Mouse (Mus musculus) cerebellum, postnatal 36 days (tissue): ENCODE measurements at regions not wholly inside any gene's neighbourhood (a gene's known extent, or its start where the extent isn't known, plus 50 kb on each side); places are given as distances from the start of the nearest gene placed in this dataset.
"Not testable (repeated sequence)": the region's sequence is repeated elsewhere in the genome, so short reads cannot be mapped to it uniquely, and the experiment has no call there.

Experiments
- DNase-seq, 2 experiments: peaks; one replicate each; pipeline ENCODE4 v3.0.0; 2021 to 2022; ENCODE audit warnings: mixed read lengths in 2 of 2

DNA sequence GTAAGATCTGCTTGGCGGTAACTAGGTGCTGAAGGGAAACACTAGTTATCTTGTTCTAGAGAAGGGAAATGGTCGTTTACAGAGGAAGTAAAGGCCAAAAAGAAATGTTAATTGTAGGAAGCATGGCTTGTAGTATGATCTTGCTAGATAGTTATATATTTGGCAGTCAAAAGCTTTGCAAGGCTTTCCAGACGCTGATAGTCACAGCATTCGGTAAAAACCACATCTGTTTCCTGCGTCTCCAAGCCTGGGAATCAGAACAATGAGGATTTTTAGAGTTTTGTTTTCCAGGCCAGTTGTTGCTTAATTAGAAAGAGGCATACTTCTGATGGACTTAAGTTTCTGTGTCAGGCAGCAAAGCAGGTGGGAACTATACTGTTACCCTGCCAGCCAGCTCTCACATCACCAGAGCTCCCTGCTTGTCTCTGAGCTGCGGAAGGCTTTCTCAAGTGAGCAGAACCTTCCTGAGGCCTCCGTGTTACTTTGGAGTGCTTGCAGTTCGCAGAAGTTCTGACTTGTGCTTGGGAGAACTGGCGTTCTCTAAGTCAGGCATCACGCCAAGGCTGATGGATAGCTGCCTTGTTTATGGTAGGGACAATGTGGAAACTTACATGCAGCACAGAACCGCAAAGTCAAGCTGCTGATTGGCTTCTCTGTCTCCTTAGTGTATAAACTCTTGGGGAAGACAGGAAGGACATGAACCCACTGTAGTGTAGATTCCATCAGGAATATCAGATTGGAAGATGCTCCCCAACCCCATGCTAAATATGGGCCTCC lies 251.0 kb downstream of the Pros1 start:
- no peak for DNase-seq

- DNase-seq, result no peak
These were observed 262.3 kb downstream of the Pros1 start for GRCm38 (mm10) chr16:63116456-63116855.

DNA sequence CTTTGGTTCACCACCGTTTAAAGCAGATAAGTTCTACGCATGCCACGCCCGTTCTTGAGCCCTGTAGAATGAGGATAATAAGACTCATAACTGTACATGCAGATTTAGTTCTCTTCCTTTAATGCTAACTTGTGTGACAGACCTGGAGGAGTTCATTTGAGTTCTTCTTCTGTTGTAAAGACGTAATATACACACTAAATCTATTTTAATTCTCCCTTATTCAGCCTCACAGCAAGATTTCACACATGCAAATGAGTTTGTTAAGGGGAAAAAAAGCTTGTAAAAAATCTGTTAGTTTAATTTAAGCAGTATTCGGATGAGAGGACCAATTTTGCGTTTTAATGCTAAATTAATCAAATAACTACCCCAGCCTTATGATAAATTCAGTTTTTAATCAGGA lies 264.6 kb downstream of the Pros1 start:
- DNase-seq, result no peak

- DNase-seq, result no peak
These were observed 289.7 kb downstream of the Pros1 start for GRCm38 (mm10) chr16:63143851-63144250.

DNA sequence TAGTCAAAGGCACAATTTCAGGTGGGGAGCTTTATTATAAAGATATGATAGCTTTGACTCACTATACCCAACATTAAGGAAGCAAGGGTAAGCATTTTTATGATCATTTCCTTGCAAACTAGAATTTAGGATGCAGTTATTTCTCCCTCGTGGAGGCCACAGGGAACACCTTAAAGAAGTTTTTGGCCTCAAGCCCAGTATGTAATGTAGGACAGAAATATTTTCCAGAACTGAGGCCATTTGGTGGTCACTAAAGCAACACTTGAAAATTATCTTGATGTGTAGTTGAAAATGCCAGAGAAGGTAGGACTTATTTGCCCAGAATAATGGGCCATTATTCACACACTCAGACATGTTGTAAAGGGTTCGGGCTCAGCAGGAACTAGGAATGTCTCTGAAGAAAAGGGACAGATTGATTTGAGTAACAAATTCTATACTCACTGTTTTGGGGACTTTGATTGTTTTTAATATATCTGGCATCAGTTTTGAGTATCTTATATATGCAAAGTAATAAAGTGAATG lies 301.3 kb downstream of the Pros1 start:
- no peak for DNase-seq

DNA sequence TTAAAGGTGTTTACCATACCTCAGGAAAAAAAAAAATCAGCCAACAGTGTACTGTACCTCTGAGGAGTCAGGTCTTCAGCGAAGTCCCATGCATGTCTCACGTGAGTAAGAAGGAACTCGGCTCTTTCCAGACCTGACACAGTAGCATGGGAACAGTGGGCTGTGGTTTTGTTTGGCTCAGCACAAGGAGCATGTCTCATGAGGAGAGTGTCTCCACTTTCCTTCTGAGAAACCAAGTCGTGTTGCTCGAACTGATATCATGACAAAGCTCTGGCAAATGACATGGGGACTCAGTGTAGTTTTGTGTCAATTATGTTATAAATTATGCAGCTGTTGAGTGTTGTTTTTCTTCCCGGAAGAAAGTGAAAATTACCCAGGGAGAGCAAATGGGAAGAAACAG lies 316.0 kb downstream of the Pros1 start:
- no peak for DNase-seq

GRCm38 (mm10) chr16:63179228-63179627 lies 325.1 kb downstream of the Pros1 start:
- DNase-seq, result no peak

DNA sequence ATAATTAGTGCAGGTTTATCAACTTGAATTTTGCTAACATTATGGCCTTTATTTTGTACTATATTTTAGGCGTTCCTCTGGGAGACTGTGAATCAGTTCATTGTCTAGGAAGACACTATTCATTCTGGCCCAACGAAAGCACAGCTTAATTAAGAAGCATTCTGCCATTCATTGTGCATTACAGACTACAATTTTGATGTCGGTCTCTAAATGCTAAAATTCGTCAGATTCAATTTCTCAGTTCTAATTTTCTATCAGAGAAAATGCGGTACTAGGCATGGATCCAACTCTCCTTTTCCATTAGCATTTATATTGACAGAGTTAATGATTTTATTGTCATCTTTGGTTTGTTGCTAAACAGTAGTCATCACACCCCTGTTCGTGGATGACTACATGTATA lies 337.1 kb downstream of the Pros1 start:
- no peak for DNase-seq

GRCm38 (mm10) chr16:63191623-63192022 lies 337.5 kb downstream of the Pros1 start:
- DNase-seq, result no peak

DNA sequence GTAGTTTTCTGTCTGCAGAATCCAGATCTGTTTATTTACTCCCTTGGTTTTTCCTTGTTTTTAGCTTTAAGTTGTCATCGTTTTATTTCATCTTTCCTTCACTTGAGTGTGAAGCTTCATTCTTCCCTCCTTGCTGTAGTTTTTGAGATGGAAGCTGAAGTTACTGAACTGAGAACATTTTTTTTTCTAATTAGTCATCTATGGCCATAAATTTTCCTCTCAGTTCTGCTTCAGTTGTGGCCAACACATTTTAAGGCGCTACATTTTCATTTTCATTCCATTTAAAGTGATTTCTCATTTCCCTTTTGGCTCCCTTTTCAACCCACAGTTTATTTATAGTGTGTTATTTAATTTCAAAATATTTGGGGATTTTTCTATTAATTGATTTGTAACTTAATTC lies 340.5 kb downstream of the Pros1 start:
- no peak for DNase-seq

DNA sequence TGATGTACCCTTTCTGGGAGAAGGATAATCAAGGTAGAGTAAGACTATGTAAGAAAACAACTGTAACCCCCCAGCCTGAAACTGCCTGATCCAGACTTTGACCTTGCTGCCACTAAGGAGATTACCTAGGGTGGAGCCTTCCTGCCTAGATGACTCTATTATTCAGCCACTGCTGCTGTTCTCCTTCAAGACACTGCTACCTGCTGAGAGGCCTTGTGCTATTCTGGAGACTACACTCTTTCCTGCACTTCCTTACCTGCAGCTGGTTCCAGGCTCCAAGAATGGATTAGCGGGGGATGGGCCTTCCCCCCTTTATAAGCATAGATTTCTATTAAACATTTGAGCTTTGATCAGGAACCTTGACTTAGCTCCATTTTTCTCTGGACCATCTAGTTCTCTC lies 359.4 kb downstream of the Pros1 start:
- DNase-seq, result not testable (repeated sequence)

DNA sequence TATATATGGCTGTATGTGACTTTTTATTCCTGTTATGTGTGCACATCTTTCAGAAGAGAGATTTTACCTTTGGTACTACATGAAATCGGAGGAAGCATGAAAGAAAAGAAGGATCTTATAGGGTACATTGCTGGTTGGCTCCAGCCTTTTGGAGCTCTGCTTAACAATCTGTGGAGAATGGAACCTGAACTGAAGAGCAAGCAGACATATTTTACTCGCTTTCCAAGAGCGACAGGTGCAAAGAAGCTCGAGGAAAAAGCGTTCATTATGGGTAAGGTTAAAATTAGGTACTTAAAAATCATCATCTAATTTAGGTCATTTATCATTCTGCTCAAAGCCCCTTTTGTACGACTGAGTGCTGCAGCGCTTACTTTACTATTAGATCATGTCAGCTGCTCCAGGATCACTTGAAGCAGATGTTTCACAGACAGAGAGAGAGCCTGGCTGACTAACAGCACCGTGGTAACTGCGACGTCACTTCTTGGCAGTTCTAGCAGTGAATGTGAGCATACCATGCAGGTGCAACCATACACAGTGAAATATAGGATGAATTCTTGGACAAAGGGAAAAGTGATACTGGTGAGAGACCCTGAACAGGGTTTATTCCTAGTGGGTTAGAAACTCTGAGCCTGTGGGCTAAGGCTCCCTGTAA lies 366.2 kb downstream of the Pros1 start:
- DNase-seq, result no peak

GRCm38 (mm10) chr16:63224608-63225007 lies 370.5 kb downstream of the Pros1 start:
- no peak for DNase-seq

DNA sequence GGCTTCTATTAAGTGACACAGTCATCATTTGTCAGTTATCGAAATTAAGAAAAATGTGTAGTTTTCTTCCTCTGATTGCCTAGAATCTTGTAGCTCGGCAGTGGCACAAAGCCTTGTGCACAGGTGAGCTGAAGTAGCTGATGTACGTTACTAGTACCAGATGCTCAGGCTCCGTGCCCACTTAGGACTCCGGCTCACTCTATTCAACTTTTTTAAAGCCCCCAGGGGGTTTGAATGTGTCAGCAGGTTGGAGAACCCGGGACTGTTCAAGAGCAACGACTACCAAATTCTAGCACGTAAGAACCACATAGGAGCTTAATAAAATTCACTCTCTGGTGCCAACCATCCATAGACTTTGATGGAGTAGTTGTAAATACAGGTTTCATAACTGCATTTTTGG lies 371.0 kb downstream of the Pros1 start:
- no peak for DNase-seq

DNA sequence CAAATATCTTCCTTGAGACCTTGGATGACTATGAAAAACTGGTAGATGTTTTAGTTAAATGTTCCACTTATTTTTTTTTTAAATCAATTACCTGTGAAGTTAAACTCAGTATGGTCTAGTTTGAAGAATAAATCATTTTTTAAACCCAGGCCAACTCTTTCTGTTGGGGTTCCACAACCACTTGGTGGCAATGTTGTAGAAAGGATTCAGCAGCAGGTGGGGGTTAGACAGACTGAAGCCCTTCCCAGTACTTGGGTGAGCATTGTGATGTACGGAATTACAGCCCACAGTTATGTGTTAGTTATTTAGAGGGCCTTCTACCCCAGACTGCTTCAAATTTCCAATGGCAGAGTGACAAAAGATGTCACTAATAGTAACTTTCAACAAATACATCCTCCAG lies 375.0 kb downstream of the Pros1 start:
- no peak for DNase-seq

DNA sequence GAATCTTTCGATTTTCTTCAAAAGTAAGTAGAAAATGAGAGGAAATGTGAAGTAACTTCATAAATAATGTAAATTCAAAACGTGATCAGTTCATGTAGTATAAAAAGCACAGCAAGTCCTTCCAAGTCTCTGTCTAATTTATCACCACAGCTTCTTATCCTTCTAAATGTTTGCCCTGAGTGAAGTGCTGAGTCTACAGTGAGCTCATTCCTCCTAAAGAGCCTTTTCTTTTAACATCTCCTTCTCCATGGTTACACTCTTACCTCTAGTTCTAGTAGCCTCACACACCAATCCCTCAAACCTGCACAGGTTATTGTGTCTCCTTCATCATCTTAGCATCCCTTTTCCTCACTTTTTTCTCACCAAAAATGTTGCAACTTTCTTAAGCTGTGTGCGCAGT lies 375.5 kb downstream of the Pros1 start:
- no peak for DNase-seq

GRCm38 (mm10) chr16:63270173-63270572 lies 416.1 kb downstream of the Pros1 start:
- DNase-seq, result no peak

GRCm38 (mm10) chr16:63277556-63277955 lies 423.4 kb downstream of the Pros1 start:
- DNase-seq, result no peak

- DNase-seq, result peak in 1 of 2 experiments; percentile 2
These were observed 424.2 kb downstream of the Pros1 start for GRCm38 (mm10) chr16:63278259-63278697.

DNA sequence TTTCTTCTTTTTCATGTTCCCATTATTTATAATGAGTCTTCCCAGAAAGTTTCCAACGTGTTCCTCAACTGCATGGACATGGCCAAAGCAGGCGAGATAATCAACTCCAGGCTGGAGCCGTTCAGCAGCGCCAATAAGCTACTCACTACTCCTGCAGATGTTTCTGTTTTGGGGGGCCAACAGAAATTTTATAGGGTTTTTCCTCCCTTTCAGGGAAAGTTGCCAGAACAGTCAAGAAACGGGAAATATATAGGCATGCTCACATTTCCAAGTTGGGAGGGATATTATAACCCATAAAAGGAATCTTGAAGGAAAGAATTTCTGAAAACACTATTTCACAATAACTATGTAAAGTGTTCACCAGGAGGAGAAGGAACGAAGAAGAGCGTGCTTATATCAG lies 433.5 kb downstream of the Pros1 start:
- DNase-seq, result no peak

GRCm38 (mm10) chr16:63311676-63312075 lies 457.6 kb downstream of the Pros1 start:
- DNase-seq, result no peak

GRCm38 (mm10) chr16:63313544-63313943 lies 459.4 kb downstream of the Pros1 start:
- DNase-seq, result no peak

DNA sequence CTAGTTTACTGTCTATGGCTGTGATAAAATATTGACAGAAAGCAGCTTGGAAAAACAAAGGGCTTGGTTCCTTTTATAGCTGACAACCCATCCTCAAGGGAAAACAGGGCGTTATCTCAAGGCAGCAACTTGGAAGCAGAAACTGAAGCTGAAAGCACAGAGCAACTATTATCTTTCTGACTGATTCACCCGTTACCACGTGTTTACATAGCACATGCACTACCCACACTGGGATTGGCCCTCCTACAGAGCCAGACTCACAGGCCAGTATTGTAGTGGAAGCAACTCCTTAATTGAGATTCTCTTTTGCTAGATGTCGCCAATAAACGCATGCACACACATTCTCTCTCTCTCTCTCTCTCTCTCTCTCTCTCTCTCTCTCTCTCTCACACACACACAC lies 465.5 kb downstream of the Pros1 start:
- DNase-seq, result no peak

DNA sequence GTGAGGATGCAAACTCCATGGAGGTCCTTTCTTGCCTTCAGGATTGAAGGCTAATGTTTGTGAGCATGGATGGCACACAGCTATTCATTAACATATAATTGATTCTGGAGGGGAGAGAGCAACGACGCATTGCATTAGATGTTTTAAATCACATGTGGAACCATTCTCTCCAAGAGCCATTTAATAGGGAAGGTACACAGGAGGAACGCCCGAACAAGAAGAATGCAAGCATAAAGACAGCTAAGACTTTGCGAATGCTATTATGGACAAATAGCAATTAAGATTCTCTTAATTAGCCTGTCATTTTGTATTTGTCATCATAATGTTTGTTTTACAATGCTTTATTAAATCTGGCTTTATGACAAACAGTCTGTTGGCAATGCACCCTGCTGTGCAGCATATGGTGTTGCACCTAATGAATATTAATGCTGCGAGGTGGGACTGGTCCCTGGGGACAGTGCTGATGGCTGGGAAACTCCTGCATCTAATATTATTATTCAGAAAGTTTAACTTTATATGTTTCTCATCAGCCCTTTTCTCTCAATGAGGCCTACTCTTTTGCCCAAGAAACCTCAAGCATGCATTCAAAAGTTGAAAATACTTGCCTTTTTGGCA lies 497.5 kb downstream of the Pros1 start:
- peak; percentile 21 to 24 for DNase-seq
